8 mouse cellular contexts compared by ENCODE assay signal in the genomic region with DNA sequence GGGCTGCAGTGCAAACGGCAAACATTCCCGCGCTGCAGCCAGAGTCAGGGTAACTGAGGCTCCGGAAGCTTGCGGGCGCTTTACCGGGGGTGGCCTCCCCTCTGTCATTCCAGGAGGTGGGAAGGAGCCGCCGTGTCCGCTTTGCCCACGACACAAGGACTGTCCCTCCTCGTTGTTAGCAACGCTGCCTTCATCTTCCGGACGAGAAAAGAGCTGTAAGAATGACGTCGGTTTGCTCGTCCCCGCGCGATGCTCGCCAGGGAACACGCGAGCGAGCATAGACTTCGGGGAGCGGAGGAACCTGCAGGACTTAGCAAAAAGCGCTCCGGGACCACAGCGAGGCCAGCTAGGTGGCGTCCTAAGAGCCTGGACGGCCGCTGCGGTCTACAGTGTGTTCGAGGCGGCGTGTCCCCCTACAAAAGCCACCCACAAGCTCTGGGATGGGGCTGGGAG. TPM values are rescaled to one million over a fixed set of nuclear protein-coding genes. Genes with fewer than 3 reads are reported as not detected.
DNase-seq lines count a peak whose midpoint lies in the region; ATAC-seq lines count a peak whose summit lies in the region.

No protein-coding gene starts in this region.

- DNase-seq in adrenal gland, adult (ENCODE audit: inconsistent age in 2 of 2, low spot score in 1 of 2) = peak; percentile 70 to 81
- DNase-seq in gastrocnemius, postnatal 10 days = peak; percentile 49
- peak; percentile 84 for DNase-seq in intestine, embryonic 14.5 days (ENCODE audit: low spot score)
- DNase-seq in left cerebral cortex, postnatal 25 days (ENCODE audit: low spot score in 2 of 2) = peak; percentile 66 to 76
- peak; percentile 60 for DNase-seq in right cerebral cortex, postnatal 14 days
- peak; percentile 19 to 51 for DNase-seq in urinary bladder, postnatal 36 days (ENCODE audit: low spot score in 2 of 2)

- no peaks in the 10 kb centered on the region for H3K9me3 ChIP-seq in intestine, embryonic 14.5 days (ENCODE audit: control insufficient read depth, low read length)

- WGBS in intestine, embryonic 14.5 days = under 1% methylated on average over 37 of the region's 37 CpGs

- peak overlapping the region; percentile 86 for H3K4me2 ChIP-seq in intestine, embryonic 14.5 days (ENCODE audit: low read length)

- intact Hi-C loops in left cerebral cortex, postnatal 25 days (cut with DNase I) = loop anchor here (5.0 to 10.0 kb wide), 2 partner anchors 205 to 292 kb away; no protein-coding TSS in a partner anchor

- peaks cover 4% of the 10 kb centered on the region; the same call in 1 of the 2 replicates for H3K4me1 ChIP-seq in intestine, embryonic 14.5 days (replicated peaks; ENCODE audit: control insufficient read depth, insufficient read depth, low read length)

- peaks cover 12% of the 10 kb centered on the region for H3K36me3 ChIP-seq in intestine, embryonic 14.5 days (ENCODE audit: control insufficient read depth, insufficient read depth, low read length)

- peak overlapping the region; percentile 78 for H3K27ac ChIP-seq in intestine, embryonic 14.5 days (ENCODE audit: low read depth)

- no peaks in the 10 kb centered on the region for H3K27me3 ChIP-seq in intestine, embryonic 14.5 days (replicated peaks; ENCODE audit: control insufficient read depth, insufficient read depth, low read length)

- H3K4me3 ChIP-seq in intestine, embryonic 14.5 days (ENCODE audit: low read depth, low read length) = peak overlapping the region; percentile 63

- peak overlapping the region; percentile 49 for H3K9ac ChIP-seq in intestine, embryonic 14.5 days (ENCODE audit: low read length)

- peak; percentile 76 for ATAC-seq in common myeloid progenitor, adult 5-6 weeks (replicated peaks; ENCODE audit: low read depth, poor library complexity, severe bottlenecking)
- peak; percentile 59 for ATAC-seq in intestine, embryonic 14.5 days (replicated peaks; ENCODE audit: low FRiP score, low TSS enrichment, low read depth)
- ATAC-seq in megakaryocyte-erythroid progenitor cell, adult 5-6 weeks (replicated peaks; ENCODE audit: low FRiP score, low TSS enrichment, poor library complexity, severe bottlenecking) = peak; percentile 70

RNA-seq across cellular contexts. Expression of gene Prim2, which starts 0.6 kb away (rescaled TPM):
- 103 and 111 TPM in 2 replicates for total RNA-seq in common myeloid progenitor, adult 5-6 weeks (2017)
- 1 to 10 TPM; 4.2 to 5.5 TPM for total RNA-seq in gastrocnemius, postnatal 10 days (2021)
- polyA plus RNA-seq in intestine, embryonic 14.5 days (2014; fragmentation: Nextera tagmentation; extraction: Ambion mirVana) = 35.2 and 42.2 TPM in 2 replicates
- 1 to 10 TPM; 5.7 to 6.0 TPM for total RNA-seq in left cerebral cortex, postnatal 25 days (2021)
- 88.7 and 102 TPM in 2 replicates for total RNA-seq in megakaryocyte-erythroid progenitor cell, adult 5-6 weeks (2014; fragmentation: Nextera tagmentation)
- 94.2 and 137 TPM in 2 replicates for total RNA-seq in megakaryocyte-erythroid progenitor cell, adult 5-6 weeks (2017)

RNA-seq across cellular contexts. Expression of gene Rab23, which starts 49.5 kb away (rescaled TPM):
- 3.7 and 4.3 TPM in 2 replicates for total RNA-seq in common myeloid progenitor, adult 5-6 weeks (2017)
- total RNA-seq in gastrocnemius, postnatal 10 days (2021) = 10 to 100 TPM in 1 of 2 experiments, 1 to 10 TPM in 1; 8.1 to 14.4 TPM
- 21.7 and 23.2 TPM in 2 replicates for polyA plus RNA-seq in intestine, embryonic 14.5 days (2014; fragmentation: Nextera tagmentation; extraction: Ambion mirVana)
- 10 to 100 TPM; 27.2 to 31.4 TPM for total RNA-seq in left cerebral cortex, postnatal 25 days (2021)
- total RNA-seq in megakaryocyte-erythroid progenitor cell, adult 5-6 weeks (2014; fragmentation: Nextera tagmentation) = 1.6 and 3.5 TPM in 2 replicates
- total RNA-seq in megakaryocyte-erythroid progenitor cell, adult 5-6 weeks (2017) = 0.99 and 4.2 TPM in 2 replicates

Comparison
In these comparisons a context has a peak if more than half of its experiments do, and no peak if none do; other contexts are left out.
1. Peak in every context shown above with its lines: DNase-seq, ATAC-seq, H3K4me3 ChIP-seq and H3K27ac ChIP-seq.
2. RNA of gene Prim2, which starts 0.6 kb away (total RNA-seq): 88.7 to 137 TPM in megakaryocyte-erythroid progenitor cell, adult 5-6 weeks and 103 to 111 TPM in common myeloid progenitor, adult 5-6 weeks; 5.7 to 6.0 TPM in left cerebral cortex, postnatal 25 days and 4.2 to 5.5 TPM in gastrocnemius, postnatal 10 days; every median in the first group is over 10 times any median in the second.